Mouse (Mus musculus) intestine, embryonic 15.5 days (tissue): ENCODE measurements at regions not wholly inside any gene's neighbourhood (a gene's known extent, or its start where the extent isn't known, plus 50 kb on each side); places are given as distances from the start of the nearest gene placed in this dataset.
"Not testable (repeated sequence)": the region's sequence is repeated elsewhere in the genome, so short reads cannot be mapped to it uniquely, and the experiment has no call there.

Experiments used
- ATAC-seq: fragments of 200-750 bp; cut with Nextera tagmentation; 2 replicates; pipeline ENCODE4 v1.8.0; 2017; ENCODE audit warnings: moderate TSS enrichment, moderate library complexity
- H3K27ac ChIP-seq: fragments of 300-500 bp; sonication (generic); 2 replicates; pipeline ENCODE4 v1.5.1; 2015; ENCODE audit warnings: mild to moderate bottlenecking, inconsistent platforms
- H3K27me3 ChIP-seq: fragments of 300-500 bp; sonication (generic); replicated peaks from 2 replicates; pipeline ENCODE4 v1.6.1; 2015; ENCODE audit warnings: inconsistent platforms
- H3K36me3 ChIP-seq: fragments of 300-500 bp; sonication (generic); 2 replicates; pipeline ENCODE4 v1.6.1; 2015; ENCODE audit warnings: inconsistent platforms
- H3K4me1 ChIP-seq: fragments of 300-500 bp; sonication (generic); replicated peaks from 2 replicates; pipeline ENCODE4 v1.6.1; 2015; ENCODE audit warnings: inconsistent platforms
- H3K4me2 ChIP-seq: fragments of 300-500 bp; sonication (generic); replicated peaks from 2 replicates; pipeline ENCODE4 v1.6.1; 2015; ENCODE audit warnings: mild to moderate bottlenecking, inconsistent platforms
- H3K4me3 ChIP-seq: fragments of 300-500 bp; sonication (generic); replicated peaks from 2 replicates; pipeline ENCODE4 v1.5.1; 2015; ENCODE audit warnings: inconsistent platforms
- H3K9ac ChIP-seq: fragments of 300-500 bp; sonication (generic); 2 replicates; pipeline ENCODE4 v1.6.1; 2015; ENCODE audit warnings: inconsistent platforms
- H3K9me3 ChIP-seq: fragments of 300-500 bp; sonication (generic); 2 replicates; pipeline ENCODE4 v1.6.1; 2016; ENCODE audit warnings: inconsistent platforms
- WGBS: fragments of 180-500 bp; shearing (Covaris S2); methylation state at CpG from one replicate; pipeline ENCODE4 v1.1.7; 2015; 5-methylcytosine and 5-hydroxymethylcytosine counted together

- Histone ChIP-seq H3K4me3 (peak overlapping the region; percentile 55), H3K9me3 (no peaks in the 10 kb centered on the region), H3K4me2 (peak overlapping the region; percentile 87), H3K9ac (peak overlapping the region; percentile 58), H3K27me3 (peaks cover 8% of the 10 kb centered on the region; the same call in 1 of the 2 replicates), H3K36me3 (no peaks in the 10 kb centered on the region), H3K27ac (peak overlapping the region; percentile 95), H3K4me1 (peaks cover 10% of the 10 kb centered on the region)
- WGBS: 0% methylated on average over 56 of the region's 56 CpGs
- peak; percentile 95 for ATAC-seq
Observed at GRCm38 (mm10) chr4:55651051-55651763, 118.9 kb upstream of the Klf4 start.

GRCm38 (mm10) chr4:55650186-55650585 lies 117.9 kb upstream of the Klf4 start:
- peaks cover 8% of the 10 kb centered on the region; the same call in 1 of the 2 replicates for H3K27me3 ChIP-seq
- H3K4me1 ChIP-seq: peaks cover 10% of the 10 kb centered on the region
- H3K9ac ChIP-seq: no peak overlapping the region
- 0 out of 2 replicates have a peak overlapping the region, but pooled peaks have one; percentile 95 for H3K27ac ChIP-seq
- H3K4me3 ChIP-seq: no peak overlapping the region
- 69% methylated on average over 7 of the region's 7 CpGs for WGBS
- ATAC-seq: no peak
- no peaks in the 10 kb centered on the region for H3K36me3 ChIP-seq
- no peaks in the 10 kb centered on the region for H3K9me3 ChIP-seq
- H3K4me2 ChIP-seq: no peak overlapping the region

- no peak overlapping the region for H3K9ac ChIP-seq
- 74% methylated on average over 7 of the region's 7 CpGs for WGBS
- ATAC-seq: no peak
Observed at GRCm38 (mm10) chr4:55648376-55648775, 116.1 kb upstream of the Klf4 start.

GRCm38 (mm10) chr4:55645432-55645831 lies 113.2 kb upstream of the Klf4 start:
- 67% methylated on average over 3 of the region's 3 CpGs for WGBS
- Histone ChIP-seq H3K36me3 (no peaks in the 10 kb centered on the region), H3K9me3 (no peaks in the 10 kb centered on the region), H3K27ac (no peak overlapping the region), H3K4me3 (no peak overlapping the region), H3K27me3 (peaks cover 3% of the 10 kb centered on the region; the same call in 1 of the 2 replicates), H3K9ac (no peak overlapping the region), H3K4me2 (no peak overlapping the region), H3K4me1 (peaks cover 4% of the 10 kb centered on the region; the same call in 1 of the 2 replicates)
- ATAC-seq: no peak

More at GRCm38 (mm10) chr4:55648376-55648775, 116.1 kb upstream of the Klf4 start:
- no peak overlapping the region for H3K4me3 ChIP-seq
- H3K27me3 ChIP-seq: peaks cover 3% of the 10 kb centered on the region; the same call in 1 of the 2 replicates
- no peak overlapping the region for H3K27ac ChIP-seq
- no peak overlapping the region for H3K4me2 ChIP-seq
- peaks cover 10% of the 10 kb centered on the region for H3K4me1 ChIP-seq
- no peaks in the 10 kb centered on the region for H3K9me3 ChIP-seq
- no peaks in the 10 kb centered on the region for H3K36me3 ChIP-seq

GRCm38 (mm10) chr4:55644895-55645294 lies 112.6 kb upstream of the Klf4 start:
- 57% methylated on average over 2 of the region's 2 CpGs for WGBS
- no peaks in the 10 kb centered on the region for H3K36me3 ChIP-seq
- no peaks in the 10 kb centered on the region for H3K4me1 ChIP-seq
- no peaks in the 10 kb centered on the region for H3K9me3 ChIP-seq
- no peak overlapping the region for H3K27ac ChIP-seq
- H3K4me2 ChIP-seq: no peak overlapping the region
- no peak overlapping the region for H3K9ac ChIP-seq
- H3K4me3 ChIP-seq: no peak overlapping the region
- H3K27me3 ChIP-seq: peaks cover 3% of the 10 kb centered on the region; the same call in 1 of the 2 replicates
- ATAC-seq: no peak

- H3K9me3 ChIP-seq: no peaks in the 10 kb centered on the region
- H3K36me3 ChIP-seq: no peaks in the 10 kb centered on the region
- ATAC-seq: peak; percentile 78
- 57% methylated on average over 7 of the region's 7 CpGs for WGBS
- H3K27me3 ChIP-seq: no peaks in the 10 kb centered on the region
- H3K9ac ChIP-seq: no peak overlapping the region
- H3K4me2 ChIP-seq: no peak overlapping the region
- H3K4me3 ChIP-seq: no peak overlapping the region
- H3K4me1 ChIP-seq: no peaks in the 10 kb centered on the region
- H3K27ac ChIP-seq: peak overlapping the region; percentile 2; the same call in 1 of the 2 replicates
Observed at GRCm38 (mm10) chr4:55634946-55635511, 102.8 kb upstream of the Klf4 start.

- no peaks in the 10 kb centered on the region for H3K27me3 ChIP-seq
- H3K4me3 ChIP-seq: no peak overlapping the region
- no peak overlapping the region for H3K9ac ChIP-seq
- H3K9me3 ChIP-seq: no peaks in the 10 kb centered on the region
- H3K36me3 ChIP-seq: no peaks in the 10 kb centered on the region
- WGBS: 81% methylated on average over 1 of the region's 1 CpGs
- H3K4me2 ChIP-seq: no peak overlapping the region
- ATAC-seq: no peak
- no peak overlapping the region for H3K27ac ChIP-seq
- no peaks in the 10 kb centered on the region for H3K4me1 ChIP-seq
Observed at GRCm38 (mm10) chr4:55631157-55631556, 98.9 kb upstream of the Klf4 start.

GRCm38 (mm10) chr4:55630215-55630614 lies 97.9 kb upstream of the Klf4 start:
- not testable (repeated sequence) for H3K27me3 ChIP-seq, H3K9me3 ChIP-seq, H3K9ac ChIP-seq, H3K27ac ChIP-seq, H3K4me1 ChIP-seq, ATAC-seq, H3K4me2 ChIP-seq, H3K36me3 ChIP-seq, H3K4me3 ChIP-seq
- 85% methylated on average over 4 of the region's 4 CpGs for WGBS

GRCm38 (mm10) chr4:55624779-55625178 lies 92.5 kb upstream of the Klf4 start:
- Histone ChIP-seq H3K4me3 (no peak overlapping the region), H3K36me3 (no peaks in the 10 kb centered on the region), H3K4me2 (no peak overlapping the region), H3K4me1 (no peaks in the 10 kb centered on the region), H3K27ac (peak overlapping the region; percentile 40; the same call in 1 of the 2 replicates), H3K9me3 (no peaks in the 10 kb centered on the region), H3K9ac (no peak overlapping the region), H3K27me3 (no peaks in the 10 kb centered on the region)
- peak; percentile 90 for ATAC-seq
- WGBS: 65% methylated on average over 9 of the region's 9 CpGs

GRCm38 (mm10) chr4:55623151-55623760 lies 91.0 kb upstream of the Klf4 start:
- no peak overlapping the region for H3K4me2 ChIP-seq
- no peaks in the 10 kb centered on the region for H3K9me3 ChIP-seq
- H3K27me3 ChIP-seq: no peaks in the 10 kb centered on the region
- H3K4me1 ChIP-seq: no peaks in the 10 kb centered on the region
- WGBS: 79% methylated on average over 4 of the region's 4 CpGs
- H3K9ac ChIP-seq: no peak overlapping the region
- H3K4me3 ChIP-seq: no peak overlapping the region
- H3K27ac ChIP-seq: no peak overlapping the region
- no peaks in the 10 kb centered on the region for H3K36me3 ChIP-seq
- no peak for ATAC-seq

GRCm38 (mm10) chr4:55622651-55623050 lies 90.4 kb upstream of the Klf4 start:
- no peaks in the 10 kb centered on the region for H3K36me3 ChIP-seq
- H3K4me3 ChIP-seq: no peak overlapping the region
- no peak for ATAC-seq
- H3K9ac ChIP-seq: no peak overlapping the region
- no peaks in the 10 kb centered on the region for H3K9me3 ChIP-seq
- H3K27ac ChIP-seq: no peak overlapping the region
- H3K4me2 ChIP-seq: no peak overlapping the region
- H3K27me3 ChIP-seq: no peaks in the 10 kb centered on the region
- 75% methylated on average over 4 of the region's 4 CpGs for WGBS
- no peaks in the 10 kb centered on the region for H3K4me1 ChIP-seq

GRCm38 (mm10) chr4:55619891-55620290 lies 87.6 kb upstream of the Klf4 start:
- WGBS: 82% methylated on average over 3 of the region's 3 CpGs
- Histone ChIP-seq H3K27me3 (no peaks in the 10 kb centered on the region), H3K4me2 (no peak overlapping the region), H3K36me3 (no peaks in the 10 kb centered on the region), H3K4me3 (no peak overlapping the region), H3K27ac (no peak overlapping the region), H3K4me1 (no peaks in the 10 kb centered on the region), H3K9me3 (no peaks in the 10 kb centered on the region), H3K9ac (no peak overlapping the region)
- no peak for ATAC-seq
